Comparison of ENCODE assay signal across 8 mouse cellular contexts in the genomic region with DNA sequence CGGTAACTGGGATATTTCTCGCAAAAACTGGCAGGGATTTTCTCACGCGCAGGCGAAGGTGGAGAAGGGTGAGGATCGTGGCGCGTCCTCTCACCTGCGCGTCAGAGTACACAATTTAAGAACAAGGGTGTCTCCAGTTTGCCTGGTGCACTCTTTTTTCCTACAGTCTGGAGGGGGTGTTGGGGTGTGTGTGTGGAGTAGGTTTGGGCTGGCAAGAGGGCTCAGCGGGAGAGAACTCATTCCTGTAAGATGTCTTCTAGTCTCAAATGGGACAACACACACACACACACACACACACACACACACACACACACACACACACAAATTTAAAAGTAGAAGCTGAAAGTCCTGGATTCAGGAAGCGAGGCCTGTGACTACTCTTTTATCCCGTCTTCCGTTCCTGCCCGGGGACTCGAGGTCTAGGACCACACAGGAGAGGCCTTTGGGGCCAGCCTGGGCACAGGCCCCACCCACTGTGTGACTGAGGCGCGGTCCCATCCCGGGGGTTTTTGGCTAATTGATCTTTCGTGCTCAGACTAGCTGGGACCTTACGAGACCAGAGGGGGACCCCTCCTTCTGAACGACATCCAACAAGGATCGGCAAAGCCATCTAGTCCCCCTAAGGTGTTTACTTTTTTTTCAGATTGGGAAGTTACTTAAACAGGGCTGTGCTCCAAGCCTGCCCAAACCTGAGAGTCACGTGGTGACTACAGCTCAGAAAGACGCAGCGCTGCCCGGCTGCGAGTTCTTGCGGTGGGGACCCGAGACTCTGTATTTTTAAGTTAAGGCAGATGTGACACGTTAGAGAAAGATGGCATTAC. TPM values are rescaled to one million over a fixed set of nuclear protein-coding genes. Genes with fewer than 3 reads are reported as not detected.
DNase-seq lines count a peak whose midpoint lies in the region; ATAC-seq and TF ChIP-seq lines count a peak whose summit lies in the region.

No protein-coding gene starts in this region.

- intact Hi-C loops in left cerebral cortex, adult 2 months (cut with DNase I), result no loop called here
- intact Hi-C loops in left cerebral cortex, postnatal 25 days (cut with DNase I), result no loop called here
- intact Hi-C loops in left cerebral cortex, postnatal 14 days (cut with DNase I), result no loop called here
- intact Hi-C loops in left cerebral cortex, postnatal 10 days (cut with DNase I), result no loop called here

- ATAC-seq in neural tube, embryonic 15.5 days (ENCODE audit: low FRiP score), result peak; percentile 11; the same call in 1 of the 2 replicates

- WGBS in embryonic facial prominence, embryonic 10.5 days, result 1% methylated on average over 31 of the region's 31 CpGs
- under 1% methylated on average over 31 of the region's 31 CpGs for WGBS in limb, embryonic 10.5 days
- 3% methylated on average over 31 of the region's 31 CpGs for whole genome bisulfite sequencing in neural tube, embryonic 15.5 days

- H3K9me3 ChIP-seq in embryonic facial prominence, embryonic 10.5 days, result no peaks in the 10 kb centered on the region
- no peaks in the 10 kb centered on the region for H3K9me3 ChIP-seq in limb, embryonic 10.5 days (replicated peaks)
- H3K9me3 ChIP-seq in neural tube, embryonic 15.5 days (replicated peaks), result no peaks in the 10 kb centered on the region

- DNase-seq in left cerebral cortex, adult 2 months (ENCODE audit: extremely low spot score in 1 of 2, low spot score in 2 of 2), result no peak
- DNase-seq in left cerebral cortex, postnatal 25 days (ENCODE audit: low spot score in 2 of 2), result no peak
- peak; percentile 59 for DNase-seq in embryonic facial prominence, embryonic 10.5 days (ENCODE audit: low spot score)
- DNase-seq in limb, embryonic 10.5 days (ENCODE audit: low spot score), result peak; percentile 62
- no peak for DNase-seq in left cerebral cortex, postnatal 14 days (ENCODE audit: low spot score in 2 of 2)
- no peak for DNase-seq in left cerebral cortex, postnatal 10 days (ENCODE audit: extremely low spot score in 1 of 2, low spot score in 2 of 2)
- no peak for DNase-seq in spleen, postnatal 36 days (ENCODE audit: low spot score in 2 of 2)

- peak overlapping the region; percentile 58 for H3K4me3 ChIP-seq in left cerebral cortex, adult 2 months
- peak overlapping the region; percentile 65 for H3K4me3 ChIP-seq in embryonic facial prominence, embryonic 10.5 days
- H3K4me3 ChIP-seq in limb, embryonic 10.5 days, result peak overlapping the region; percentile 60
- peak overlapping the region; percentile 59 for H3K4me3 ChIP-seq in neural tube, embryonic 15.5 days (replicated peaks)

- H3K27me3 ChIP-seq in embryonic facial prominence, embryonic 10.5 days (replicated peaks; ENCODE audit: low read depth, poor library complexity, severe bottlenecking), result peaks cover 59% of the 10 kb centered on the region
- H3K27me3 ChIP-seq in limb, embryonic 10.5 days (ENCODE audit: low read depth, poor library complexity, severe bottlenecking), result peaks cover 52% of the 10 kb centered on the region
- H3K27me3 ChIP-seq in neural tube, embryonic 15.5 days (replicated peaks), result peaks cover 38% of the 10 kb centered on the region

- TF ChIP-seq CTCF in left cerebral cortex, adult 2 months (IDR thresholded peaks at IDR 0.05), result no peak

- no peak overlapping the region for H3K27ac ChIP-seq in left cerebral cortex, adult 2 months
- peak overlapping the region; percentile 40; the same call in 1 of the 2 replicates for H3K27ac ChIP-seq in embryonic facial prominence, embryonic 10.5 days (replicated peaks)
- H3K27ac ChIP-seq in limb, embryonic 10.5 days, result no peak overlapping the region
- H3K27ac ChIP-seq in neural tube, embryonic 15.5 days (replicated peaks), result no peak overlapping the region

- peak overlapping the region; percentile 51 for H3K9ac ChIP-seq in neural tube, embryonic 15.5 days (replicated peaks)

- peaks cover 37% of the 10 kb centered on the region for H3K4me1 ChIP-seq in embryonic facial prominence, embryonic 10.5 days
- H3K4me1 ChIP-seq in limb, embryonic 10.5 days, result peaks cover 39% of the 10 kb centered on the region
- peaks cover 31% of the 10 kb centered on the region for H3K4me1 ChIP-seq in neural tube, embryonic 15.5 days

- no peaks in the 10 kb centered on the region for H3K36me3 ChIP-seq in embryonic facial prominence, embryonic 10.5 days (replicated peaks)
- 0 out of 2 replicates have a peak, but pooled peaks cover 3% of the 10 kb centered on the region for H3K36me3 ChIP-seq in limb, embryonic 10.5 days
- H3K36me3 ChIP-seq in neural tube, embryonic 15.5 days, result no peaks in the 10 kb centered on the region

- H3K4me2 ChIP-seq in neural tube, embryonic 15.5 days, result peak overlapping the region; percentile 100

RNA-seq across cellular contexts. Expression of a gene that starts 42.3 kb away (rescaled TPM):
- 10 to 100 TPM; 15.9 to 17.2 TPM for total RNA-seq in left cerebral cortex, adult 2 months (2021)
- 10 to 100 TPM; 15.1 to 15.4 TPM for total RNA-seq in left cerebral cortex, postnatal 25 days (2021)
- polyA plus RNA-seq in embryonic facial prominence, embryonic 10.5 days (2016; fragmentation: Nextera tagmentation; extraction: Ambion mirVana), result 44.6 and 47.4 TPM in 2 replicates
- polyA plus RNA-seq in limb, embryonic 10.5 days (2016; fragmentation: Nextera tagmentation; extraction: Ambion mirVana), result 40.4 and 44.3 TPM in 2 replicates
- 24.1 and 28.4 TPM in 2 replicates for polyA plus RNA-seq in neural tube, embryonic 15.5 days (2015; fragmentation: Nextera tagmentation; extraction: Ambion mirVana)
- total RNA-seq in left cerebral cortex, postnatal 14 days (2021), result 10 to 100 TPM; 16.8 to 18.1 TPM
- total RNA-seq in left cerebral cortex, postnatal 10 days (2021), result 10 to 100 TPM; 19.1 to 19.5 TPM

Comparison
In these comparisons a context has a peak if more than half of its experiments do, and no peak if none do; other contexts are left out.
1. DNase-seq: peak in embryonic facial prominence, embryonic 10.5 days (single experiment) and limb, embryonic 10.5 days (single experiment); none in left cerebral cortex, adult 2 months (0 of 2), left cerebral cortex, postnatal 25 days (0 of 2), left cerebral cortex, postnatal 14 days (0 of 2), left cerebral cortex, postnatal 10 days (0 of 2) and spleen, postnatal 36 days (0 of 2).
2. Peak in every context shown above with its lines, with median percentiles within 50 percentile points of each other: H3K4me3 ChIP-seq.